Mouse (Mus musculus) T-helper 1 cell (primary cell): ENCODE measurements at regions not wholly inside any gene's neighbourhood (a gene's known extent, or its start where the extent isn't known, plus 50 kb on each side); places are given as distances from the start of the nearest gene placed in this dataset.

ENCODE experiments used
- in situ Hi-C: fragments of 300-600 bp; cut with MboI, MseI; formaldehyde crosslinking; loops from one replicate; pipeline ENCODE4 v1.15.1; 2025; ENCODE audit warnings: high pct_unique_total_duplicates

DNA sequence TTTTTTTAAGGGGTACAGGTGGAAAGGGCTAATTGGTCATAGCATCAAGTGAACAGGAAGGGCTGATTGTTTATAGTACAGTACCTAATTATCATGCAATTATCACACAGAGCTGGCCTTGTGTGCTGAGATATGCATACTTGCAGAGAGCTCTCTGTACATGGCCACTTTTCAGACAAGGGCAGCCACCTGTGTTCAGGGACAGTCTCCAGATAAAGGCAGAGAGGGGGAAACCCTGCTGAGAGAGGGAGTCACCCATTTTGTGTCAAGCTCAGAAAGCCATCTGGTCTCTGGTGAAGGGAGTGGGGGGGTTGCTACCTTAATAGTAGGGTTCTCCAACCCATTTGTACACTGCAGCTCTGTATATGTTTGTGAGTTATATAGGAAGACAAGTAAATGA, 127.5 kb upstream of the Sphkap start:
- in situ Hi-C loops: no loop called here

DNA sequence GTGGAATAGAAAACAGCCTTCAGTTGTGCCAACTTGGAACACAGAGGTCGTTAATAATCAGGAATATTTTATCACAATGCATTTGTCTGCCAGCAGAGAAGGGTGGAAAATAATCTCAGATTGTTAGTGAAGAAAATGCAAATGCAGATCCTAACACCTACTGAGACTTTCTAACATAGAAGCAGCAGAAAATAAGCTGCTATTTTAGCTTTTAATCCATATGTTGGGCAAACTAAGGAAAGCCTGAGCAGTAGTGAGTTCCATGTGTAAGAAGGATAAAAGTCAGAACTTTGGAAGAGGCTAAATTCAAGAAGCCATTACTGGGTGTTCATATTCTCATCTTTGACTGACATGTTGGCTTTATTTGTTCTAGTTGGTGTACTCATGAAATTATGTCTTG, 119.8 kb upstream of the Sphkap start:
- in situ Hi-C loops: no loop called here

DNA sequence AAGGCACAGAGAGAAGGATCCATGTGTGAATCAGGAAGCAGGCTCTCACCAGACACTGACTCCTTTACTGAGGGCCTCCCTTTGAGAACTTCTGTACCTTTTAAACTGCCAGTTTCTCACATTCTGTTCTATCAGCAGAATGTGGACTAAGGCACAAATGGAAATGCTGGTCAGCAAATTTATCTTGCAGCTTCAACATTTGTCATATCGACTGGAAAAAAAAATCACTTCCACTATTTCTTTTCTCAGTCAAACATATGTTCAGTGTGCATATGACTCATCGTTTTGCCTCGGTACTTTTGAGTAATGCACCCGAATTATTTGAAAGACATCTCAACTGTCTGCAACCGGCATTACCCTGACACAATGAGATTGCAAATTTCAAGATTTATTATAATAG, 101.4 kb upstream of the Sphkap start:
- in situ Hi-C loops: no loop called here

GRCm38 (mm10) chr1:83505386-83505785, 97.4 kb upstream of the Sphkap start:
- in situ Hi-C loops: no loop called here

- in situ Hi-C loops: no loop called here
Observed at GRCm38 (mm10) chr1:83496888-83497287, 88.9 kb upstream of the Sphkap start.

GRCm38 (mm10) chr1:83496380-83496779, 88.4 kb upstream of the Sphkap start:
- in situ Hi-C loops: no loop called here

DNA sequence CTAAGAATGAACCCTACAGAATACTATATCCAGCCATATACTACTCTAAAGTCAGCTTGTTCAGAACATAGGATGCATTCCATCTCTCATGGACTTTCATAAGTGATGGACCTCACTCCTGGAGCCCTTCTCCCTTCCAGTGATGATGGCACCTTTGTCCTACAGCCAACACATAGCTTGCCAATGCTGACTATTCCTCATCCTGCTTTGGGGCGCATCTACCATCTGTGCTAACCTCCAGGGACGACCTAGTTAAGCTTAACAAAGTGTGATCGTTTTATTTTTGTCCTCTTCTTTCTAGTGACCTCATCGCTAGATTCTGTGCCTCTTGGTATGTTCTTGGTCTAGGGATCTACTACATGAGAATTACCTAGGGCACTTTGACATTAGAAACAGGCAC, 87.0 kb upstream of the Sphkap start:
- in situ Hi-C loops: no loop called here

- in situ Hi-C loops: no loop called here
Observed at GRCm38 (mm10) chr1:83479111-83479510, 71.1 kb upstream of the Sphkap start.
